8 mouse cellular contexts compared by ENCODE assay signal in genomic region chr12:71855730-71856479, GRCm38 (mm10). TPM values are rescaled to one million over a fixed set of nuclear protein-coding genes. Genes with fewer than 3 reads are reported as not detected.
DNase-seq lines count a peak whose midpoint lies in the region; ATAC-seq and TF ChIP-seq lines count a peak whose summit lies in the region.

No protein-coding gene starts in this region.

- ATAC-seq in forebrain, embryonic 15.5 days (replicated peaks) = peak; percentile 53
- ATAC-seq in limb, embryonic 12.5 days (ENCODE audit: insufficient number of reproducible peaks, insufficient read depth, low FRiP score, low TSS enrichment, low read depth) = peak; percentile 64
- ATAC-seq in midbrain, embryonic 14.5 days (ENCODE audit: low FRiP score, low TSS enrichment) = no peak

- TF ChIP-seq EP300 in MEL (IDR thresholded peaks at IDR 0.05; ENCODE audit: low read depth in 1 of 2, low read length in 2 of 2) = no peak

- no peaks in the 10 kb centered on the region for H3K9me3 ChIP-seq in MEL (replicated peaks; ENCODE audit: insufficient read depth, low read length)
- no peaks in the 10 kb centered on the region for H3K9me3 ChIP-seq in forebrain, embryonic 15.5 days
- no peaks in the 10 kb centered on the region for H3K9me3 ChIP-seq in limb, embryonic 12.5 days
- H3K9me3 ChIP-seq in midbrain, embryonic 14.5 days (ENCODE audit: control insufficient read depth, low read length) = no peaks in the 10 kb centered on the region

- no peaks in the 10 kb centered on the region for H3K27me3 ChIP-seq in MEL (ENCODE audit: control insufficient read depth in 1 of 2, insufficient read depth in 2 of 2, low read length in 2 of 2)
- H3K27me3 ChIP-seq in forebrain, embryonic 15.5 days = no peaks in the 10 kb centered on the region
- no peaks in the 10 kb centered on the region for H3K27me3 ChIP-seq in limb, embryonic 12.5 days
- no peaks in the 10 kb centered on the region for H3K27me3 ChIP-seq in midbrain, embryonic 14.5 days (ENCODE audit: control insufficient read depth, insufficient read depth, low read length)

- no peak for TF ChIP-seq CTCF in MEL (IDR thresholded peaks at IDR 0.05 in 2 of 3, conservative IDR thresholded peaks at IDR 0.05 in 1 of 3; ENCODE audit: control insufficient read depth in 1 of 3, insufficient read depth in 1 of 3, low read depth in 2 of 3, low read length in 3 of 3, poor library complexity in 1 of 3, severe bottlenecking in 1 of 3)

- H3K27ac ChIP-seq in MEL (ENCODE audit: control insufficient read depth, low read depth, low read length) = no peak overlapping the region
- H3K27ac ChIP-seq in forebrain, embryonic 15.5 days (replicated peaks) = peak overlapping the region; percentile 57
- H3K27ac ChIP-seq in limb, embryonic 12.5 days = peak overlapping the region; percentile 86
- H3K27ac ChIP-seq in midbrain, embryonic 14.5 days (replicated peaks; ENCODE audit: low read depth, low read length) = peak overlapping the region; percentile 32; the same call in 1 of the 2 replicates

- H3K9ac ChIP-seq in MEL (ENCODE audit: control insufficient read depth, low read depth, low read length, poor library complexity, severe bottlenecking) = no peak overlapping the region
- H3K9ac ChIP-seq in forebrain, embryonic 15.5 days (replicated peaks) = no peak overlapping the region
- H3K9ac ChIP-seq in limb, embryonic 12.5 days (replicated peaks) = no peak overlapping the region
- 0 out of 2 replicates have a peak overlapping the region, but pooled peaks have one; percentile 10 for H3K9ac ChIP-seq in midbrain, embryonic 14.5 days (replicated peaks; ENCODE audit: low read length)

- no peak overlapping the region for H3K4me3 ChIP-seq in MEL (ENCODE audit: control insufficient read depth in 1 of 2, insufficient read depth in 1 of 2, low read depth in 2 of 2, low read length in 2 of 2)
- no peak overlapping the region for H3K4me3 ChIP-seq in forebrain, embryonic 15.5 days
- no peak overlapping the region for H3K4me3 ChIP-seq in limb, embryonic 12.5 days (replicated peaks)
- no peak overlapping the region for H3K4me3 ChIP-seq in midbrain, embryonic 14.5 days (replicated peaks; ENCODE audit: low read depth, low read length)

- H3K4me1 ChIP-seq in MEL (ENCODE audit: control insufficient read depth in 1 of 2, insufficient read depth in 2 of 2, low read length in 2 of 2) = no peaks in the 10 kb centered on the region; a peak in 1 of 4 replicates
- H3K4me1 ChIP-seq in forebrain, embryonic 15.5 days = peaks cover 51% of the 10 kb centered on the region
- H3K4me1 ChIP-seq in limb, embryonic 12.5 days (replicated peaks) = peaks cover 74% of the 10 kb centered on the region
- H3K4me1 ChIP-seq in midbrain, embryonic 14.5 days (ENCODE audit: control insufficient read depth, insufficient read depth, low read length) = peaks cover 40% of the 10 kb centered on the region

- H3K36me3 ChIP-seq in MEL (ENCODE audit: control insufficient read depth in 1 of 2, insufficient read depth in 2 of 2, low read length in 2 of 2) = peaks cover 0 to 4% of the 10 kb centered on the region in 2 experiments; a peak in 2 of 4 replicates
- H3K36me3 ChIP-seq in forebrain, embryonic 15.5 days = no peaks in the 10 kb centered on the region
- H3K36me3 ChIP-seq in limb, embryonic 12.5 days = no peaks in the 10 kb centered on the region
- peaks cover 5% of the 10 kb centered on the region; the same call in 1 of the 2 replicates for H3K36me3 ChIP-seq in midbrain, embryonic 14.5 days (ENCODE audit: control insufficient read depth, insufficient read depth, low read length)

- no peak overlapping the region for H3K4me2 ChIP-seq in forebrain, embryonic 15.5 days (replicated peaks)
- H3K4me2 ChIP-seq in limb, embryonic 12.5 days = peak overlapping the region; percentile 30
- no peak overlapping the region for H3K4me2 ChIP-seq in midbrain, embryonic 14.5 days (ENCODE audit: low read length)

- peaks cover 2% of the 10 kb centered on the region; the same call in 1 of the 2 replicates for H3K79me2 ChIP-seq in MEL (ENCODE audit: control insufficient read depth, insufficient read depth, low read length, poor library complexity)

- 47% methylated on average over 10 of the region's 10 CpGs for WGBS in forebrain, embryonic 15.5 days
- 30% methylated on average over 10 of the region's 10 CpGs for WGBS in limb, embryonic 12.5 days
- 54% methylated on average over 10 of the region's 10 CpGs for WGBS in midbrain, embryonic 14.5 days

- no peak for TF ChIP-seq RAD21 in MEL (IDR thresholded peaks at IDR 0.05; ENCODE audit: low read depth, low read length)

- intact Hi-C loops in heart, postnatal 36 days (cut with DNase I) = no loop called here

- TF ChIP-seq POLR2A in MEL (IDR thresholded peaks at IDR 0.05; ENCODE audit: control insufficient read depth in 1 of 2, insufficient read depth in 1 of 2, low read depth in 1 of 2, low read length in 2 of 2, poor library complexity in 1 of 2) = no peak

- peak; percentile 20 for DNase-seq in MEL (ENCODE audit: low read depth, low spot score)
- DNase-seq in adrenal gland, postnatal 36 days = peak; percentile 65 to 69
- peak; percentile 56 to 73 for DNase-seq in heart, postnatal 36 days
- DNase-seq in midbrain, embryonic 14.5 days = peak; percentile 46
- peak; percentile 16 for DNase-seq in testis, postnatal 14 days (ENCODE audit: low spot score)
- no peak for DNase-seq in spleen, postnatal 4 days (ENCODE audit: low spot score in 2 of 2)

TF ChIP-seq in MEL, 35 proteins besides CTCF, POLR2A, EP300 and RAD21:
- no peak for TF ChIP-seq MYB (IDR thresholded peaks at IDR 0.05; ENCODE audit: low read depth, low read length)
- no peak for TF ChIP-seq GATA1 (IDR thresholded peaks at IDR 0.05; ENCODE audit: low read depth, low read length)
- no peak for TF ChIP-seq E2F4 (IDR thresholded peaks at IDR 0.05; ENCODE audit: borderline replicate concordance, low read depth, low read length)
- TF ChIP-seq MXI1 (IDR thresholded peaks at IDR 0.05; ENCODE audit: low read depth, low read length) = no peak
- TF ChIP-seq NELFE (IDR thresholded peaks at IDR 0.05; ENCODE audit: low read depth, low read length) = no peak
- TF ChIP-seq BHLHE40 (IDR thresholded peaks at IDR 0.05; ENCODE audit: borderline replicate concordance, low read depth, low read length) = no peak
- TF ChIP-seq POLR2AphosphoS2 (IDR thresholded peaks at IDR 0.05; ENCODE audit: low read length) = no peak
- no peak for TF ChIP-seq USF1 (IDR thresholded peaks at IDR 0.05; ENCODE audit: low read depth, low read length)
- no peak for TF ChIP-seq JUND (IDR thresholded peaks at IDR 0.05; ENCODE audit: low read depth, low read length)
- no peak for TF ChIP-seq ZKSCAN1 (IDR thresholded peaks at IDR 0.05; ENCODE audit: low read depth, low read length)
- TF ChIP-seq TBP (IDR thresholded peaks at IDR 0.05; ENCODE audit: low read depth, low read length) = no peak
- no peak for TF ChIP-seq TCF12 (IDR thresholded peaks at IDR 0.05; ENCODE audit: low read depth, low read length)
- TF ChIP-seq MAFK (IDR thresholded peaks at IDR 0.05; ENCODE audit: borderline replicate concordance, low read depth, low read length) = no peak
- no peak for TF ChIP-seq USF2 (IDR thresholded peaks at IDR 0.05; ENCODE audit: borderline replicate concordance in 1 of 2, insufficient read depth in 1 of 2, low read depth in 1 of 2, low read length in 2 of 2)
- no peak for TF ChIP-seq MEF2A (IDR thresholded peaks at IDR 0.05; ENCODE audit: extremely low read depth, insufficient replicate concordance, low read depth, low read length, poor library complexity, severe bottlenecking)
- no peak for TF ChIP-seq POLR2AphosphoS5 (IDR thresholded peaks at IDR 0.05; ENCODE audit: borderline replicate concordance, low read depth, low read length)
- no peak for TF ChIP-seq TAL1 (IDR thresholded peaks at IDR 0.05; ENCODE audit: low read length)

RNA-seq across cellular contexts. Expression of gene Daam1, which starts 25.0 kb away (rescaled TPM):
- 8.6 and 9.2 TPM in 2 replicates for total RNA-seq in MEL (2012; rRNA removed)
- polyA plus RNA-seq in MEL (2012; ENCODE audit: insufficient read depth in 1 of 2, insufficient read length in 2 of 2, low read depth in 1 of 2, low replicate concordance in 2 of 2, missing spikeins in 1 of 2) = 10 to 100 TPM in 1 of 2 experiments, not detected in 1; 12.0 TPM
- total RNA-seq in adrenal gland, postnatal 36 days (2021) = 10 to 100 TPM; 20.0 to 21.6 TPM
- polyA plus RNA-seq in forebrain, embryonic 15.5 days (2015; fragmentation: Nextera tagmentation; extraction: Ambion mirVana) = 23.7 and 25.6 TPM in 2 replicates
- total RNA-seq in heart, postnatal 36 days (2021) = 10 to 100 TPM; 68.1 to 82.1 TPM
- polyA plus RNA-seq in limb, embryonic 12.5 days (2016; fragmentation: Nextera tagmentation; extraction: Ambion mirVana) = 7.3 and 8.2 TPM in 2 replicates
- 41.4 and 42.8 TPM in 2 replicates for polyA plus RNA-seq in midbrain, embryonic 14.5 days (2014; fragmentation: Nextera tagmentation; extraction: Ambion mirVana)

Comparison
In these comparisons a context has a peak if more than half of its experiments do, and no peak if none do; other contexts are left out.
1. DNase-seq: peak in MEL (single experiment), adrenal gland, postnatal 36 days (2 of 2), heart, postnatal 36 days (2 of 2), midbrain, embryonic 14.5 days (single experiment) and testis, postnatal 14 days (single experiment); none in spleen, postnatal 4 days (0 of 2).